Mouse (Mus musculus): ENCODE measurements around the gene Htra3.

Htra3 gene

GRCm38 (mm10) chr5:35612722-35613121, 66.9 kb downstream of the Htra3 start:
- no peak for DNase-seq (ENCODE audit: low spot score in 2 of 2)

GRCm38 (mm10) chr5:35611900-35612299, 67.7 kb downstream of the Htra3 start:
- no peak for DNase-seq (ENCODE audit: low spot score in 2 of 2)

- no peak for DNase-seq (ENCODE audit: low spot score in 2 of 2)
Measured at GRCm38 (mm10) chr5:35611170-35611569, 68.4 kb downstream of the Htra3 start.

- DNase-seq (ENCODE audit: low spot score in 2 of 2) = no peak
Measured at GRCm38 (mm10) chr5:35610381-35610780, 69.2 kb downstream of the Htra3 start.

- DNase-seq (ENCODE audit: low spot score in 2 of 2) = no peak
Measured at GRCm38 (mm10) chr5:35609971-35610370, 69.6 kb downstream of the Htra3 start.

- DNase-seq (ENCODE audit: low spot score in 2 of 2) = no peak
Measured at GRCm38 (mm10) chr5:35609381-35609780, 70.2 kb downstream of the Htra3 start.

- no peak for DNase-seq (ENCODE audit: low spot score in 2 of 2)
Measured at GRCm38 (mm10) chr5:35608559-35608958, 71.0 kb downstream of the Htra3 start.

GRCm38 (mm10) chr5:35607784-35608183, 71.8 kb downstream of the Htra3 start:
- no peak for DNase-seq (ENCODE audit: low spot score in 2 of 2)

- no peak for DNase-seq (ENCODE audit: low spot score in 2 of 2)
Measured at GRCm38 (mm10) chr5:35606800-35607199, 72.8 kb downstream of the Htra3 start.

- no peak for DNase-seq (ENCODE audit: low spot score in 2 of 2)
Measured at GRCm38 (mm10) chr5:35605355-35605754, 74.2 kb downstream of the Htra3 start.
